ENCODE assay signal across 8 mouse cellular contexts in the genomic region with DNA sequence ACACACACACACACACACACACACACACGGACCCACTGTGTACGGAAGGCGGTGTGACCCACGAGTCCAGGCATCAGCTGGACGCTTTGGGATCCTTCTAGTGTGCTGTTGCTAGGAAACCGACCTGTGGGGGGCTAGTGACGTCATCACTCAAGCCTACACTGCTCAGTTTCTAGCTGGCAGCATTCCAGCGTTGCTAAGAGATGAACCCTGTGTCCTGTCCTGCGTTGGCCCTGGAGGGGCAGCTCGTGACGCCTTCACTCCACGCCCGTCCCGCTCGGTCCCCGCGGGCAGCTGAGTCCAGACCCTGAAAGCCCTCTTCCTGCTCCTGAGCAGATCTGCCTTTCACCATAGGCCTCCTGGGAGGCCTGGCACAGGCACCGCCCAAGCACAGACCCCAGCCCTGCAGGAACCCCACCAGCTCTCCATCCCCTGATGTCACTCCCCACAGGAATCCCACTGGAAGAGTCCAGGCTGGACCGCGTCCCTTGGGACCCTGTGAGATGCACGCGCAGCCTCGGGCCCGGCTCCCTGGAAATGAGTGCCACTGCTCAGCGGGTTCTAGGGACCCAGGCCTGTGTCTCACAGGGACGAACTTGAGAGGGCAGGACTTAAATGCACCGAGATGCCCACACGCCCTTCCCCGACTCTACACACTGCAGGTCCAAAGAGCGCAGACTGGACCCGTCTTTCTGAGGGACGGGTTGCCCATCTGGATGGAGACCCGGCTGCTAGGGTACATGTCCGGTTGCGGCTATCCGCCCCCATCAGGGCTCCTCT. TPM values are rescaled to one million over a fixed set of nuclear protein-coding genes. Genes with fewer than 3 reads are reported as not detected.
DNase-seq lines count a peak whose midpoint lies in the region; ATAC-seq lines count a peak whose summit lies in the region.

No protein-coding gene starts in this region.

- ATAC-seq in liver, embryonic 13.5 days (ENCODE audit: low read depth): peak; percentile 12; the same call in 1 of the 2 replicates

- H3K4me2 ChIP-seq in liver, embryonic 13.5 days: peak overlapping the region; percentile 17; the same call in 1 of the 2 replicates

- no peaks in the 10 kb centered on the region for H3K4me1 ChIP-seq in liver, embryonic 13.5 days (replicated peaks)

- peak; percentile 20 for DNase-seq in gastrocnemius, postnatal 14 days
- no peak for DNase-seq in gastrocnemius, adult 18-20 months (ENCODE audit: low spot score)
- peak; percentile 70 for DNase-seq in cerebellum, adult 9-10 months
- DNase-seq in frontal cortex, adult 2 months (ENCODE audit: extremely low spot score in 1 of 2, low spot score in 1 of 2): peak; percentile 77 to 88
- DNase-seq in kidney, postnatal 4 days: peak; percentile 16 to 53
- DNase-seq in liver, embryonic 13.5 days: no peak
- peak; percentile 85 for DNase-seq in right cerebral cortex, adult 18-20 months
- no peak for DNase-seq in urinary bladder, adult 18-20 months (ENCODE audit: low spot score in 2 of 2)

- peaks cover 19% of the 10 kb centered on the region for H3K27me3 ChIP-seq in liver, embryonic 13.5 days

- no peak overlapping the region for H3K4me3 ChIP-seq in liver, embryonic 13.5 days (replicated peaks)

- no peak overlapping the region for H3K27ac ChIP-seq in liver, embryonic 13.5 days

- 25% methylated on average over 36 of the region's 36 CpGs for WGBS in liver, embryonic 13.5 days (ENCODE audit: insufficient replicate concordance)

- H3K9me3 ChIP-seq in liver, embryonic 13.5 days (replicated peaks): peaks cover 37% of the 10 kb centered on the region

- peaks cover 29% of the 10 kb centered on the region for H3K36me3 ChIP-seq in liver, embryonic 13.5 days

- no peak overlapping the region for H3K9ac ChIP-seq in liver, embryonic 13.5 days

- intact Hi-C loops in gastrocnemius, postnatal 14 days (cut with DNase I; ENCODE audit: low total_unique reads): no loop called here

RNA-seq across cellular contexts. Expression of a gene that starts 1.0 kb away (rescaled TPM):
- not detected for total RNA-seq in gastrocnemius, postnatal 14 days (2021)
- total RNA-seq in gastrocnemius, adult 18-20 months (2021): not detected
- 0.71 and 0.86 TPM in 2 replicates for polyA plus RNA-seq in frontal cortex, adult 2 months (2012; rRNA removed)
- polyA plus RNA-seq in liver, embryonic 13.5 days (2015; fragmentation: Nextera tagmentation; extraction: Ambion mirVana): not detected in 2 replicates

RNA-seq across cellular contexts. Expression of a gene that starts 20.2 kb away (rescaled TPM):
- total RNA-seq in gastrocnemius, postnatal 14 days (2021): 10 to 100 TPM in 1 of 2 experiments, 1 to 10 TPM in 1; 9.2 to 10.3 TPM
- total RNA-seq in gastrocnemius, adult 18-20 months (2021): 1 to 10 TPM; 8.0 to 9.0 TPM
- 47.6 and 54.1 TPM in 2 replicates for polyA plus RNA-seq in frontal cortex, adult 2 months (2012; rRNA removed)
- 3.5 and 3.7 TPM in 2 replicates for polyA plus RNA-seq in liver, embryonic 13.5 days (2015; fragmentation: Nextera tagmentation; extraction: Ambion mirVana)

RNA-seq across cellular contexts. Expression of a gene that starts 52.6 kb away (rescaled TPM):
- not detected for total RNA-seq in gastrocnemius, postnatal 14 days (2021)
- total RNA-seq in gastrocnemius, adult 18-20 months (2021): under 1 TPM in 1 of 2 experiments, not detected in 1; 0.16 TPM
- 0.06 and 0.28 TPM in 2 replicates for polyA plus RNA-seq in frontal cortex, adult 2 months (2012; rRNA removed)
- not detected in 2 replicates for polyA plus RNA-seq in liver, embryonic 13.5 days (2015; fragmentation: Nextera tagmentation; extraction: Ambion mirVana)

Comparison
In these comparisons a context has a peak if more than half of its experiments do, and no peak if none do; other contexts are left out.
1. DNase-seq: peak in gastrocnemius, postnatal 14 days (single experiment), cerebellum, adult 9-10 months (single experiment), frontal cortex, adult 2 months (2 of 2), kidney, postnatal 4 days (2 of 2) and right cerebral cortex, adult 18-20 months (single experiment); none in gastrocnemius, adult 18-20 months (single experiment), liver, embryonic 13.5 days (single experiment) and urinary bladder, adult 18-20 months (0 of 2).